Mouse (Mus musculus): ENCODE results near the gene Plekho2. TPM values are rescaled to one million over a fixed set of nuclear protein-coding genes. Genes with fewer than 3 reads are reported as not detected.

Gene Plekho2
- polyA plus RNA-seq (2015; fragmentation: Nextera tagmentation; extraction: Ambion mirVana) = 23.6 and 24.4 TPM in 2 replicates

DNA sequence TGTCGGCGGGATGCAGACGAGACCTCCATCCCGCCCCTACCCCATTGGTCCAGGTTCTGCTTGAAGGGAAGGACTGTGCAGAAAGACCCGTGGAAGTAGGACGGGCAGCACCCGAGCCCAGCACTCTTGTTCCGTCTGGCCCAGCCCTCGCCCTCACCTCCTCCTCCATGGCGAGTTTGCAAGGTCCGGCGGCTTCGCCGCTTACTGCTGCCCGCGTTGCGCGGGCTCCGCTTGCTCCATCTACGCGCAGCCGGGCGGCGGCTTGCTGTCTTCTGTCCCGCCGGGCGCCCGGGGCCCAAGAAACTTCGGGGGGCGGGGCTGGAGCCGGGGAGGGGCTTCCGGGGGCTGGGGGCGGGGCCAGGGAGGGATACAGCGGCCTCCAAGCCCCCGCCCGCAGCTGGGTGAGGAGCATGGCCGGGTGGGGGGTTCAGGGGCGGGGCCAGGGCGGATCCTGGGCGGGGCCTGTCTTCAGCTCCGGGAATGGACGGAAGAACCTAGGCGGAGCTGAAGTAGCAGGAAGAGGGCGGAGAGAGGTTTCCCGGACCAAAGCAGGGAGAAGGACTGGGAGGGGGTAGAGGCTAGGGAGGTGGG is at the start of gene Plekho2:
Gene Plekho2 (minus strand): TSS at position 260 of the 591 bp plus-strand sequence.
- Histone ChIP-seq H3K9me3 (ENCODE audit: control insufficient read depth, low read length) (no peaks in the 10 kb centered on the region), H3K4me1 (replicated peaks; ENCODE audit: control insufficient read depth, insufficient read depth, low read length) (peaks cover 32% of the 10 kb centered on the region), H3K4me2 (ENCODE audit: low read depth, low read length) (peak within 1 kb of the TSS; percentile 64), H3K27ac (ENCODE audit: low read length) (peak within 1 kb of the TSS; percentile 81), H3K9ac (ENCODE audit: low read length) (peak within 1 kb of the TSS; percentile 67), H3K36me3 (ENCODE audit: control insufficient read depth, insufficient read depth, low read length) (no peaks in the 10 kb centered on the region), H3K4me3 (ENCODE audit: low read length) (peak within 1 kb of the TSS; percentile 61), H3K27me3 (ENCODE audit: control insufficient read depth, insufficient read depth, low read depth, low read length) (no peaks in the 10 kb centered on the region)
- under 1% methylated on average over 35 of the region's 45 CpGs for WGBS
- ATAC-seq (ENCODE audit: low read depth) = peak; percentile 94

DNA sequence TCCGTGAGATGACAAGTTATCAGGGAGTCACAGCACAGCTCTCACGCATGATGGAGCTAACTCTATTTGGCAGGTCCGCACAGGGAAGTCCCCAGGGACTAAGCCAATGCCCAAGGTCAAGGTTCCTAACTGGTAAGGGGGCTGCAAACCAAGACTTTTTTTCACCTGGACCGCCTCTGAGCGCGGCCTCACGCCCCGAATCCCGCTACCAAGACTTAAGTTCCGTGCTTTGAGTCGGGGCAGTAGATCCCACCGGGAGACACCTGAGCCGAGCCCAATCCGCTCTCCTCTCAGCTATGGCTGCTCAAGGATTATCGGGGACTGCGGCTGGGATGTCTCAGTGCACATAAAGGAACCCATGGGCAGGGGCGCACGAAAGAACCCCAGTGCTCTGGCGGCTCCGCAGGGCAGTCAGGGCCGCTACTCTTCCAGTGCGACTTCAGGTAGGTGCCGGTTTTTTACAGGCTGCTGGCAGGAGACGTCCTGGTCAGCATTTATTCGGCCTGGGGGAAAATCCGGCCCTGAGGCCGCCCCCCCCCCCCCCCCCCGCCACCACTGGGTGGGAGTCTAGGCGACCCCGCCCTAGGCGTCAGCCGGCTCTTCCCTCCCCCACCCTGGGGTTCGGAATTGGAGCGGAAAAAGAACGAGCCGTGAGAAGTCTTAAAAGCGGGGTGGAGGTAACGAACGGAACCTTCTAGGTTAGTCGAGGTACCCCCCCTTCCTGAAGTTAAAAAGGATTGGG is 49.4 kb upstream of the Plekho2 start, which contains the start of gene Rbpms2:
Gene Rbpms2 (plus strand): TSS at position 624 of the 742 bp plus-strand sequence.
- H3K4me3 ChIP-seq (ENCODE audit: low read length) = peak within 1 kb of the TSS; percentile 76
- H3K36me3 ChIP-seq (ENCODE audit: control insufficient read depth, insufficient read depth, low read length) = no peaks in the 10 kb centered on the region
- 2% methylated on average over 36 of the region's 40 CpGs for WGBS
- H3K4me1 ChIP-seq (replicated peaks; ENCODE audit: control insufficient read depth, insufficient read depth, low read length) = peaks cover 18% of the 10 kb centered on the region
- ATAC-seq (ENCODE audit: low read depth) = 0 out of 2 replicates have a peak, but pooled peaks have one; percentile 9
- peak within 1 kb of the TSS; percentile 73 for H3K9ac ChIP-seq (ENCODE audit: low read length)
- H3K9me3 ChIP-seq (ENCODE audit: control insufficient read depth, low read length) = no peaks in the 10 kb centered on the region
- peak within 1 kb of the TSS; percentile 27; the same call in 1 of the 2 replicates for H3K27ac ChIP-seq (ENCODE audit: low read length)
- H3K4me2 ChIP-seq (ENCODE audit: low read depth, low read length) = peak within 1 kb of the TSS; percentile 99
- peaks cover 30% of the 10 kb centered on the region for H3K27me3 ChIP-seq (ENCODE audit: control insufficient read depth, insufficient read depth, low read depth, low read length)

DNA sequence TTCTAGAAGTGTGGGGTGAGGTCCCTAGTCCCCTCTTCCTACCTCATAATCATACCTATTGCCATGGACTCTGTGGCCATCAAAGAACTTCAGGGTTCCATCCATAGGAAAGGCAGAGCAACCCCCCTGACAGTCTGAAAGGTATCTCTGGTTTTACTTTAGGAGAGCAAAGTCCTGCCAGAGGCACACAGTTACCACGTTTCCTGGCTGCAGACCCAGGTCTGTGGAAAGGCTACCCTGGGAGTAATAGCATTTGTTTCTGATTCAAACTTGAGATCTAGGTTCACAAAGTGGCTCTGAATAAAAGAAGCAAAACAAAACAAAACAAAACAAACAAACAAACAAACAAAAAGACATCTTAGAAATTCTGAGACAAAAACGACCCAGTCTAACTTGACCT is 44.4 kb upstream of the Plekho2 start:
- peaks cover 4% of the 10 kb centered on the region; the same call in 1 of the 2 replicates for H3K4me1 ChIP-seq (replicated peaks; ENCODE audit: control insufficient read depth, insufficient read depth, low read length)
- 59% methylated on average over 2 of the region's 2 CpGs for WGBS
- no peak for ATAC-seq (ENCODE audit: low read depth)
- no peak overlapping the region for H3K4me2 ChIP-seq (ENCODE audit: low read depth, low read length)
- no peaks in the 10 kb centered on the region for H3K9me3 ChIP-seq (ENCODE audit: control insufficient read depth, low read length)
- H3K36me3 ChIP-seq (ENCODE audit: control insufficient read depth, insufficient read depth, low read length) = no peaks in the 10 kb centered on the region
- H3K4me3 ChIP-seq (ENCODE audit: low read length) = no peak overlapping the region
- no peak overlapping the region for H3K27ac ChIP-seq (ENCODE audit: low read length)
- no peak overlapping the region for H3K9ac ChIP-seq (ENCODE audit: low read length)
- peaks cover 16% of the 10 kb centered on the region for H3K27me3 ChIP-seq (ENCODE audit: control insufficient read depth, insufficient read depth, low read depth, low read length)

DNA sequence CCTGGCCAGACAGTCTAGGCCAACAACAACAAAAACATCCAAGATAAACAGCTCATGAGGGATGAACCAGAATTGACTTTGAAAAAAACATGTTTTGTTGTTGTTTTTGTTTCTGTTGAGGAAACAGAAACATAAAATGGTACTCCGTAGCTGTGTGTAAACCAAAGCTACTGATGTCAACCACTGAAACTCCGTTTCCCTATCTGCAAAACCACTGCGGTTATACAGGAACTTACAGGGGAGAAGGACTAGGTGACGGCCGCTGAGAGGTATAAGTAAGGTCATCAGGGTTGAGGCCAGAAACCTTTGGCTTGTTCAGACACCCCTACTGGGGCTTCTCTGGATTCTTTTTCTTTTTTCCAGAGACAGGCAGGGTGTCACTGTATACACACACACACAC is 43.0 kb upstream of the Plekho2 start:
- ATAC-seq (ENCODE audit: low read depth) = no peak
- no peak overlapping the region for H3K9ac ChIP-seq (ENCODE audit: low read length)
- no peak overlapping the region for H3K27ac ChIP-seq (ENCODE audit: low read length)
- H3K4me2 ChIP-seq (ENCODE audit: low read depth, low read length) = no peak overlapping the region
- WGBS = 82% methylated on average over 5 of the region's 5 CpGs
- H3K36me3 ChIP-seq (ENCODE audit: control insufficient read depth, insufficient read depth, low read length) = no peaks in the 10 kb centered on the region
- H3K27me3 ChIP-seq (ENCODE audit: control insufficient read depth, insufficient read depth, low read depth, low read length) = peaks cover 7% of the 10 kb centered on the region; the same call in 1 of the 2 replicates
- H3K9me3 ChIP-seq (ENCODE audit: control insufficient read depth, low read length) = no peaks in the 10 kb centered on the region
- no peaks in the 10 kb centered on the region for H3K4me1 ChIP-seq (replicated peaks; ENCODE audit: control insufficient read depth, insufficient read depth, low read length)
- H3K4me3 ChIP-seq (ENCODE audit: low read length) = no peak overlapping the region

DNA sequence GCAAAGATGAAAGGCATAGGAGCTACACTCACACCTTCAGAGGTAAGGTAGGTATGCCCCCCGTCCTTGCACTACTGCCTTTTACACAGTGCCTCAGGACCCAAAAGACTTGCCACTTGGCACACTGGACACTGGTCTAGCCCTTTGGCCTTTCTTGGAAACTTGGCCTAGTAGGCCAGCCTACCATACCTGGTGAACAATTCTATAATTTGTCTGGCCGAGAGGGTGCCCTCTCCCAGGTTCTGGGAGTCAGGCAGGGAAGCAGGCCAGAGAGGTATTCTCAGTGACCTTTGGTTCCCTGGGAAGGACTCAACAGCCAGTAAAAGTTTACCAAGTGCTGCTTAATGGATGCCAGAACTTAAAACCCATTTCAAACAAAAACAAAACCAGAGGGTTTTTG is 41.8 kb upstream of the Plekho2 start:
- H3K4me2 ChIP-seq (ENCODE audit: low read depth, low read length) = no peak overlapping the region
- no peaks in the 10 kb centered on the region for H3K9me3 ChIP-seq (ENCODE audit: control insufficient read depth, low read length)
- no peaks in the 10 kb centered on the region for H3K36me3 ChIP-seq (ENCODE audit: control insufficient read depth, insufficient read depth, low read length)
- 67% methylated on average over 2 of the region's 2 CpGs for WGBS
- H3K27ac ChIP-seq (ENCODE audit: low read length) = no peak overlapping the region
- no peak for ATAC-seq (ENCODE audit: low read depth)
- no peak overlapping the region for H3K9ac ChIP-seq (ENCODE audit: low read length)
- no peak overlapping the region for H3K4me3 ChIP-seq (ENCODE audit: low read length)
- 0 out of 2 replicates have a peak, but pooled peaks cover 2% of the 10 kb centered on the region for H3K27me3 ChIP-seq (ENCODE audit: control insufficient read depth, insufficient read depth, low read depth, low read length)
- no peaks in the 10 kb centered on the region for H3K4me1 ChIP-seq (replicated peaks; ENCODE audit: control insufficient read depth, insufficient read depth, low read length)

DNA sequence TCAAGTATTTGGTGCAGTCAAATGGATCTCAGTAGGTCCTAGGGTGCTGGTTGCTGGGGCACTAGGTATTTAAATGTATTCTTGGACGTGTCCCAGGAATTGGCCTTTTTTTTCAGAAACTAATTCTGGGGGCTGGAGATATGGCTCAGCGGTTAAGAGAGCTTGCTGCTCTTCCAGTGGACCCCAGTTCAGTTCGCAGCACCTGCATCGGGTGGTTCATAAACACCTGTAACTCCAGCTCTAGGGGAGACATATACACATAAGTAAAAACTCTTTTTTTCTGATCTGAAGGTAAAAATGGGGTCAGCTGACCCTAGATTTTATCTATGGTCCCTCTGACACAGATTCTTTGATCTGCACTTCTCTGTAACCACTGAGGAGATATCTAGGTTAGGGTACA is 41.4 kb upstream of the Plekho2 start:
- Histone ChIP-seq H3K9ac (ENCODE audit: low read length) (no peak overlapping the region), H3K9me3 (ENCODE audit: control insufficient read depth, low read length) (no peaks in the 10 kb centered on the region), H3K36me3 (ENCODE audit: control insufficient read depth, insufficient read depth, low read length) (no peaks in the 10 kb centered on the region), H3K4me1 (replicated peaks; ENCODE audit: control insufficient read depth, insufficient read depth, low read length) (no peaks in the 10 kb centered on the region), H3K27ac (ENCODE audit: low read length) (no peak overlapping the region), H3K4me2 (ENCODE audit: low read depth, low read length) (no peak overlapping the region), H3K27me3 (ENCODE audit: control insufficient read depth, insufficient read depth, low read depth, low read length) (no peaks in the 10 kb centered on the region), H3K4me3 (ENCODE audit: low read length) (no peak overlapping the region)
- no peak for ATAC-seq (ENCODE audit: low read depth)
- WGBS = 83% methylated on average over 4 of the region's 4 CpGs

DNA sequence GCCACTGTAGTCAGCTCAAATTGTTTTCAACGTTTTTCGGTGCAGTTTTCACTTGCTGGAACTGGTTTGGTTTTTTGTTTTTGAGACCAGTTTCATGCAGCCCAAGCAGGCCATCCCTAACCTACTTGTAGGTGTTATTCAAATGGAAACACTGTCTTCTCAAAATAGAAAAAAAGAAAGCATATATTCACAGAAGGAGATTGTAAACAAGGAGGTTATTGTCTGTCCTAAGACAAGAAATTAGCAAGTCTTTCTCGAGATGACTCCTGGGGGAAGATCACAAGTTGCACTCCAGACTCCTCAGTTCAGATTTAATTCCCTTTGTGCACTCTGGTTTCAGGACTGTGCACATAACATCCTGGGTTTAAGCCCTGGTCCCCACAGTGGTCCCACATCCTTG is 39.5 kb upstream of the Plekho2 start:
- WGBS = 66% methylated on average over 3 of the region's 3 CpGs
- Histone ChIP-seq H3K4me2 (ENCODE audit: low read depth, low read length) (no peak overlapping the region), H3K9ac (ENCODE audit: low read length) (no peak overlapping the region), H3K4me1 (replicated peaks; ENCODE audit: control insufficient read depth, insufficient read depth, low read length) (no peaks in the 10 kb centered on the region), H3K36me3 (ENCODE audit: control insufficient read depth, insufficient read depth, low read length) (no peaks in the 10 kb centered on the region), H3K27me3 (ENCODE audit: control insufficient read depth, insufficient read depth, low read depth, low read length) (no peaks in the 10 kb centered on the region), H3K27ac (ENCODE audit: low read length) (no peak overlapping the region), H3K4me3 (ENCODE audit: low read length) (no peak overlapping the region), H3K9me3 (ENCODE audit: control insufficient read depth, low read length) (no peaks in the 10 kb centered on the region)
- ATAC-seq (ENCODE audit: low read depth) = no peak

DNA sequence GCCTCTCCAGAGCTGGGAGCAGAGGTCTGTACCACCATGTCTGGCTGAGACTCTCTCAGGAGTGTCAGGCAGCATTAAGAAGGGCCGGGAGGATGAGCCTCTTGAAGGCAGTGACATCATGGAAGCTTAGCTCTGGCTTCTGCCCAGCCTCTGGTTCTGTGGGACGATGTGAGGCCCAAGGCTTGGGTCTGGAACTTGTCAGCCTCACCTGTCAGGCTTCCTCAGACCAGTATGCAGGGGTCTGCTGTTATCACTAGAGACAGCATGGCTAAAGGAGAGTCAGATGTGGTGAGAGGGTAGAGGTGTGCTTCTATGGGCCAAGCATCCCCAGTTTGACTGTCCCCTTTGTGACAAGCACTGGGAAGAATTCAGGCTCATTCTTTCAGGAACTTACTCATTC is 33.3 kb upstream of the Plekho2 start:
- Histone ChIP-seq H3K9ac (ENCODE audit: low read length) (no peak overlapping the region), H3K27me3 (ENCODE audit: control insufficient read depth, insufficient read depth, low read depth, low read length) (no peaks in the 10 kb centered on the region), H3K4me1 (replicated peaks; ENCODE audit: control insufficient read depth, insufficient read depth, low read length) (no peaks in the 10 kb centered on the region), H3K36me3 (ENCODE audit: control insufficient read depth, insufficient read depth, low read length) (no peaks in the 10 kb centered on the region), H3K9me3 (ENCODE audit: control insufficient read depth, low read length) (no peaks in the 10 kb centered on the region), H3K27ac (ENCODE audit: low read length) (no peak overlapping the region), H3K4me2 (ENCODE audit: low read depth, low read length) (no peak overlapping the region), H3K4me3 (ENCODE audit: low read length) (no peak overlapping the region)
- no peak for ATAC-seq (ENCODE audit: low read depth)
- WGBS = 40% methylated on average over 2 of the region's 2 CpGs

DNA sequence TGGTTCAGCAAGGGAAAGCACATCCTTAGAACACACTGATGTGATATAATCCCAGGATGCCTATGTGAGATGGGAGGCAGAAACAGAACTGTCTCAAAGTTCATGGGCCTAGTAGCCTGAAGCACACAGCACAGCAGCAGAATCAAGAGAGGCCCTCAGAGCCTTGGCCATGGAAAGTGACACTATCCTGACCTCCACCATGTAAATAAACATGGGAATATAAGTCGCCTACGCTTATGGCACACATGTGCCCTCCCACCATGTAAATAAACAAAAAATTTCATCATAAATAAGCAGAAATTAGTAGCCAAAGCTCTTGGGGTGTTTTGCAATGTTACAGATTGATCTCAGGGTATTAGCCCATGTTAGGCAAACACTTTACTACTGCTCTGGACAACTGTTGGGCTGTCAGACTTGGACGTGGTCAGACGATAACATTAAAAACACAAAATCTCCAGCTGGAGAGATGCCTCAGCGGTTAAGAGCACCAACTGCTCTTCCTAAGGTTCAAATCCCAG is 32.2 kb upstream of the Plekho2 start:
- Histone ChIP-seq H3K9ac (ENCODE audit: low read length) (no peak overlapping the region), H3K36me3 (ENCODE audit: control insufficient read depth, insufficient read depth, low read length) (no peaks in the 10 kb centered on the region), H3K4me1 (replicated peaks; ENCODE audit: control insufficient read depth, insufficient read depth, low read length) (no peaks in the 10 kb centered on the region), H3K27me3 (ENCODE audit: control insufficient read depth, insufficient read depth, low read depth, low read length) (no peaks in the 10 kb centered on the region), H3K27ac (ENCODE audit: low read length) (no peak overlapping the region), H3K9me3 (ENCODE audit: control insufficient read depth, low read length) (no peaks in the 10 kb centered on the region), H3K4me2 (ENCODE audit: low read depth, low read length) (no peak overlapping the region), H3K4me3 (ENCODE audit: low read length) (no peak overlapping the region)
- no peak for ATAC-seq (ENCODE audit: low read depth)
- WGBS = 51% methylated on average over 5 of the region's 5 CpGs

Measured in lung, embryonic 16.5 days (tissue).